Mouse (Mus musculus) heart, embryonic 11.5 days (tissue): ENCODE measurements at regions not wholly inside any gene's neighbourhood (a gene's known extent, or its start where the extent isn't known, plus 50 kb on each side); places are given as distances from the start of the nearest gene placed in this dataset.
"Not testable (repeated sequence)": the region's sequence is repeated elsewhere in the genome, so short reads cannot be mapped to it uniquely, and the experiment has no call there.

Experiments
- ATAC-seq: fragments of 200-750 bp; cut with Nextera tagmentation; replicated peaks from 2 replicates; pipeline ENCODE4 v1.8.0; 2017; ENCODE audit warnings: moderate library complexity; ENCODE audit not compliant: insufficient number of reproducible peaks, low FRiP score, low TSS enrichment
- H3K27ac ChIP-seq: fragments of 300-500 bp; sonication (generic); 2 replicates; pipeline ENCODE4 v1.5.1; 2014; ENCODE audit warnings: mild to moderate bottlenecking, low read depth, low read length
- H3K27me3 ChIP-seq: fragments of 300-500 bp; sonication (generic); 2 replicates; pipeline ENCODE4 v1.6.1; 2014; ENCODE audit warnings: mild to moderate bottlenecking, low read length, mixed read lengths; ENCODE audit not compliant: control insufficient read depth, insufficient read depth
- H3K36me3 ChIP-seq: fragments of 300-500 bp; sonication (generic); 2 replicates; pipeline ENCODE4 v1.6.1; 2014; ENCODE audit warnings: mild to moderate bottlenecking, low read length, moderate library complexity, mixed read lengths; ENCODE audit not compliant: control insufficient read depth, insufficient read depth
- H3K4me1 ChIP-seq: fragments of 300-500 bp; sonication (generic); 2 replicates; pipeline ENCODE4 v1.6.1; 2014; ENCODE audit warnings: low read length; ENCODE audit not compliant: control insufficient read depth, insufficient read depth
- H3K4me2 ChIP-seq: fragments of 300-500 bp; sonication (generic); 2 replicates; pipeline ENCODE4 v1.6.1; 2014; ENCODE audit warnings: mild to moderate bottlenecking, moderate library complexity
- H3K4me3 ChIP-seq: fragments of 300-500 bp; sonication (generic); 2 replicates; pipeline ENCODE4 v1.5.1; 2014; ENCODE audit warnings: low read depth, low read length
- H3K9ac ChIP-seq: fragments of 300-500 bp; sonication (generic); 2 replicates; pipeline ENCODE4 v1.6.1; 2014; ENCODE audit warnings: mild to moderate bottlenecking, low read depth, low read length, moderate library complexity
- H3K9me3 ChIP-seq: fragments of 300-500 bp; sonication (generic); replicated peaks from 2 replicates; pipeline ENCODE4 v1.6.1; 2016; ENCODE audit warnings: low read length; ENCODE audit not compliant: control insufficient read depth
- WGBS: fragments of 180-500 bp; shearing (Covaris S2); extraction: QIAGEN DNeasy Blood & Tissue Kit; methylation state at CpG from one replicate; pipeline ENCODE4 v1.1.7; 2014; ENCODE audit not compliant: insufficient replicate concordance; 5-methylcytosine and 5-hydroxymethylcytosine counted together

DNA sequence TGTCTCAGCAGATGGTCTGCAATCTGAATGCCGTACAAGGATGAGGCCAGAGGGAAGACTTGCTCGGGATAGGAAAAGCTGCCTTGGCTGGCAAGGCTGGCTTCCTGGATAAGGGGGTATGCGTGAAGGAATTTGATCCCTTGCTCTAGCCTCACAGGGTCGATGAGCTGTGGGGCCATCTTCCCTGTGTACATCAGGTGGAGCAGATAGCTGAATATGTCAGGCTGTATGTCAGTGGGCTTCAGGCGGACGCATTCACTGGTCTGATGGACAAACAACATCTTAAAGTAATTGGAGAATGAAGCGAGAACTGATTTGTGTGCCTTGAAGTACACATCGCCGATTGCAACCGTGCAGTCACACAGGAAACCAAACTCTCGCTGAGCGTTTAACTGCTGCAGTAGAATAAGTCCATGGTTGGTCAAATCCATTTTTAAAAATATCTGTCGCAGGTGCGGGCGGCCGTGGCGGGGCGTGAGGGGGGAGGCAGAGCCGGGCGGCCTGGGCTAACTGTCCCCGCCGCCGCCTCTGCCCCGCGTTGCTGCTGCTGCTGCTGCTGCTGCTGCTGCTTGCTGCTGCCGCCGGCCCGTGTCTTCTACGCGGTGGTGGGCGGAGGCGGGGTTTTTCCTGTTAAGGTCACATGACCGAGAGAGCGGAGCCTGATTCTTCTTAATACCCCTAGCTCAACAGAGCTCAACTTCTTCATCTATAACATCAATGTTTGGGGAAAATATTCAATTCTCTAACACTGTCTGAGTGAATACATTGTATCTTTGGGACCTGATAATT is 71.9 kb upstream of the Prkcq start:
- not testable (repeated sequence) for H3K9me3 ChIP-seq, H3K27ac ChIP-seq, H3K27me3 ChIP-seq, H3K4me1 ChIP-seq, H3K36me3 ChIP-seq
- 0 out of 2 replicates have a peak, but pooled peaks have one; percentile 31 for ATAC-seq
- Histone ChIP-seq H3K9ac (0 out of 2 replicates have a peak overlapping the region, but pooled peaks have one; percentile 43), H3K4me3 (peak overlapping the region; percentile 25), H3K4me2 (peak overlapping the region; percentile 63)
- WGBS = 37% methylated on average over 31 of the region's 34 CpGs

GRCm38 (mm10) chr2:11113191-11113590 is 58.7 kb upstream of the Prkcq start:
- Histone ChIP-seq H3K27me3 (no peaks in the 10 kb centered on the region), H3K4me2 (no peak overlapping the region), H3K27ac (no peak overlapping the region), H3K9ac (no peak overlapping the region), H3K36me3 (no peaks in the 10 kb centered on the region), H3K4me3 (no peak overlapping the region), H3K4me1 (no peaks in the 10 kb centered on the region), H3K9me3 (no peaks in the 10 kb centered on the region)
- no peak for ATAC-seq
- WGBS = 36% methylated on average over 8 of the region's 8 CpGs

- Histone ChIP-seq H3K9me3 (no peaks in the 10 kb centered on the region), H3K27ac (no peak overlapping the region), H3K4me1 (no peaks in the 10 kb centered on the region), H3K36me3 (no peaks in the 10 kb centered on the region), H3K4me2 (no peak overlapping the region), H3K27me3 (no peaks in the 10 kb centered on the region), H3K4me3 (no peak overlapping the region), H3K9ac (no peak overlapping the region)
- WGBS = 78% methylated on average over 1 of the region's 1 CpGs
- no peak for ATAC-seq
Observed at GRCm38 (mm10) chr2:11118625-11119024, 53.3 kb upstream of the Prkcq start.

DNA sequence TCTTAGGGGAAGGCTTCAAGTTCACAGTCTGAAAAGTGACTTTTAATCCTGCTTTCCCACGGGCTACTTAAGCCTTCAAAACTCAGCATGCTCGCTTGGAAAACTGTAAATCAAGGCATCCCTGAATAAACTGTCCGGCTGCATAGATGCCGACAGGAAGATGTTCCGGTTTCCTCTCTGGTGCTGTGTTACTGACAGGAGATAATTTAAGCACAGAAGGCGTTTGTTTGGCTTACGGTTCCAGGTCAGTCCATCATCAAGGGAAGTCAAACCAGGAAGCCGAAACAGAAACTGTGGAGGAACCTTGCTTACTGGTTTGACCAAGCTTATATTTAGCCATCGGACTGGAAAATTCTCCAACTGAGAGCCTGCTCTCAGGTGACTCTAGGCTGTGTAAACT is 52.6 kb upstream of the Prkcq start:
- H3K4me3 ChIP-seq = no peak overlapping the region
- H3K27ac ChIP-seq = no peak overlapping the region
- H3K4me2 ChIP-seq = no peak overlapping the region
- ATAC-seq = no peak
- H3K9me3 ChIP-seq = no peaks in the 10 kb centered on the region
- H3K27me3 ChIP-seq = no peaks in the 10 kb centered on the region
- WGBS = 61% methylated on average over 9 of the region's 9 CpGs
- no peak overlapping the region for H3K9ac ChIP-seq
- no peaks in the 10 kb centered on the region for H3K36me3 ChIP-seq
- no peaks in the 10 kb centered on the region for H3K4me1 ChIP-seq
